Mouse (Mus musculus) G1E (cell line): ENCODE results near the gene Aebp2.

Experiments used
- CTCF ChIP-seq: IDR thresholded peaks from 2 replicates; pipeline ENCODE4 v1.5.1; 2012; ENCODE audit warnings: low read depth, low read length, inconsistent platforms, mixed read lengths
- GATA1 ChIP-seq: IDR thresholded peaks from 2 replicates; pipeline ENCODE4 v1.6.1; 2012; ENCODE audit warnings: borderline replicate concordance, low read length, inconsistent platforms, mixed read lengths
- GATA2 ChIP-seq: IDR thresholded peaks from 2 replicates; pipeline ENCODE4 v1.6.1; 2012; ENCODE audit warnings: low read depth, low read length, inconsistent platforms, borderline replicate concordance
- POLR2AphosphoS5 ChIP-seq: IDR thresholded peaks from 2 replicates; pipeline ENCODE4 v1.6.1; 2012; ENCODE audit warnings: low read depth, low read length, inconsistent platforms; ENCODE audit not compliant: insufficient replicate concordance
- TAL1 ChIP-seq: conservative IDR thresholded peaks from 2 replicates; pipeline ENCODE4 v1.6.1; 2012; ENCODE audit warnings: low read depth, low read length, inconsistent platforms, mixed read lengths

DNA sequence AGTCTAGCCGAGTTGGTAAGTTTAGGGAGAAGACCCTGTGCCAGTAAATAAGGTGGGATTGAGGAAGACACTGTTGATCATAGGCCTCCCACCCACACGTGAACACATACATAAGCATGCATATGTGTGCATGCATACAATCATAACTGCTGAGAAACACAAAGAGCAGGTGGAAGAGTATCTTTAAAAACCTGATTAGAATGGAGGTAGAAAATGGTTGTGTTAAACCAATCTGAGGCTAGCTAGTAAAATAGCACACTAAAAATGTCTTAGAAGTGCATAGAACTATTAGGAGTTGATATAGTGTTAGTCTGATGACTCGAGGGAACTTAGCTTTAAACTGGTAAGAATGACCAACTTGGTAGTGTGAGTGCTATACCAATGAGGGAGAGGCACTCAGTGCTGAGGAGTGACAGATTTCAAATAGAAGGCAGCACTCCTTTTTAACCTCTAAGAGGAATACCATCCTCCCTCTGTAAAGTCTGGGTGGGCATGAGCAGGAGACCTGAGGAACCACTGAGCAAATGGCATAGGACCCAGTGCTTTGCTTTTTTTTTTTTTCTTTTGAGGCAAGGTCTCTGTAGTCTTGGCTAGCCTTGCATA is 35.6 kb downstream of the Aebp2 start:
- no peak for TF ChIP-seq POLR2AphosphoS5
- TF ChIP-seq CTCF = no peak
- no peak for TF ChIP-seq GATA1
- no peak for TF ChIP-seq GATA2
- TF ChIP-seq TAL1 = no peak
